Mouse (Mus musculus) liver, embryonic 15.5 days (tissue): ENCODE results near the gene Ifitm10. TPM values are rescaled to one million over a fixed set of nuclear protein-coding genes. Genes with fewer than 3 reads are reported as not detected.

Experiments used
- ATAC-seq: fragments of 200-750 bp; cut with Nextera tagmentation; 2 replicates; pipeline ENCODE4 v1.8.0; 2017; ENCODE audit warnings: moderate number of reproducible peaks, mild to moderate bottlenecking, moderate library complexity; ENCODE audit not compliant: insufficient read depth
- H3K27ac ChIP-seq: fragments of 300-500 bp; sonication (generic); replicated peaks from 2 replicates; pipeline ENCODE4 v1.5.1; 2015; ENCODE audit warnings: mild to moderate bottlenecking, inconsistent platforms
- H3K27me3 ChIP-seq: fragments of 300-500 bp; sonication (generic); 2 replicates; pipeline ENCODE4 v1.6.1; 2015; ENCODE audit warnings: mild to moderate bottlenecking, inconsistent platforms
- H3K36me3 ChIP-seq: fragments of 300-500 bp; sonication (generic); replicated peaks from 2 replicates; pipeline ENCODE4 v1.6.1; 2015; ENCODE audit warnings: moderate library complexity, mild to moderate bottlenecking, inconsistent platforms
- H3K4me1 ChIP-seq: fragments of 300-500 bp; sonication (generic); replicated peaks from 2 replicates; pipeline ENCODE4 v1.6.1; 2015; ENCODE audit warnings: inconsistent platforms
- H3K4me2 ChIP-seq: fragments of 300-500 bp; sonication (generic); 2 replicates; pipeline ENCODE4 v1.6.1; 2015; ENCODE audit warnings: moderate library complexity, mild to moderate bottlenecking, inconsistent platforms
- H3K4me3 ChIP-seq: fragments of 300-500 bp; sonication (generic); replicated peaks from 2 replicates; pipeline ENCODE4 v1.5.1; 2015; ENCODE audit warnings: mild to moderate bottlenecking, inconsistent platforms
- H3K9ac ChIP-seq: fragments of 300-500 bp; sonication (generic); 2 replicates; pipeline ENCODE4 v1.6.1; 2015; ENCODE audit warnings: moderate library complexity, mild to moderate bottlenecking, inconsistent platforms
- H3K9me3 ChIP-seq: fragments of 300-500 bp; sonication (generic); replicated peaks from 2 replicates; pipeline ENCODE4 v1.6.1; 2016; ENCODE audit warnings: inconsistent platforms
- WGBS: fragments of 180-500 bp; shearing (Covaris S2); methylation state at CpG from one replicate; pipeline ENCODE4 v1.1.7; 2015; ENCODE audit warnings: mixed read lengths; ENCODE audit not compliant: insufficient replicate concordance; 5-methylcytosine and 5-hydroxymethylcytosine counted together
- polyA plus RNA-seq: library from polyadenylated mRNA; unstranded; fragments of >200 nt; fragmentation: Nextera tagmentation; extraction: Ambion mirVana; gene quantifications from 2 replicates; pipeline ENCODE4 v1.2.1, GENCODE M21; 2015

Gene Ifitm10
- polyA plus RNA-seq, 1 experiment from 2014 or later: 2.1 TPM

- Histone ChIP-seq H3K9ac (no peak overlapping the region), H3K27me3 (0 out of 2 replicates have a peak, but pooled peaks cover 4% of the 10 kb centered on the region), H3K4me1 (peaks cover 97% of the 10 kb centered on the region), H3K36me3 (peaks cover 99% of the 10 kb centered on the region), H3K9me3 (no peaks in the 10 kb centered on the region), H3K4me2 (no peak overlapping the region), H3K27ac (peak overlapping the region; percentile 92), H3K4me3 (no peak overlapping the region)
- WGBS: 79% methylated on average over 6 of the region's 6 CpGs
- ATAC-seq: no peak
These were observed 5.6 kb upstream of the Ifitm10 start for GRCm38 (mm10) chr7:142379186-142379585.

GRCm38 (mm10) chr7:142377233-142377925, 3.8 kb upstream of the Ifitm10 start:
- peak; percentile 78 for ATAC-seq
- WGBS: 26% methylated on average over 14 of the region's 14 CpGs
- Histone ChIP-seq H3K27me3 (peaks cover 20% of the 10 kb centered on the region), H3K36me3 (peaks cover 81% of the 10 kb centered on the region), H3K4me3 (peak overlapping the region; percentile 21), H3K4me2 (peak overlapping the region; percentile 65), H3K4me1 (peaks cover 84% of the 10 kb centered on the region), H3K9ac (peak overlapping the region; percentile 48), H3K27ac (peak overlapping the region; percentile 92), H3K9me3 (no peaks in the 10 kb centered on the region)

- no peak overlapping the region for H3K4me2 ChIP-seq
- H3K9ac ChIP-seq: no peak overlapping the region; the same call in 1 of the 2 replicates
- peaks cover 33% of the 10 kb centered on the region for H3K27me3 ChIP-seq
- H3K4me3 ChIP-seq: no peak overlapping the region
- peak overlapping the region; percentile 92 for H3K27ac ChIP-seq
- H3K4me1 ChIP-seq: peaks cover 84% of the 10 kb centered on the region
- 78% methylated on average over 4 of the region's 4 CpGs for WGBS
- peaks cover 68% of the 10 kb centered on the region for H3K36me3 ChIP-seq
- ATAC-seq: no peak
- no peaks in the 10 kb centered on the region for H3K9me3 ChIP-seq
These were observed 2.5 kb upstream of the Ifitm10 start for GRCm38 (mm10) chr7:142376096-142376495.

GRCm38 (mm10) chr7:142375261-142375724, 1.7 kb upstream of the Ifitm10 start:
- WGBS: 80% methylated on average over 6 of the region's 6 CpGs

GRCm38 (mm10) chr7:142374413-142375015, 961 bp upstream of the Ifitm10 start:
- peaks cover 49% of the 10 kb centered on the region for H3K27me3 ChIP-seq
- peak overlapping the region; percentile 14; the same call in 1 of the 2 replicates for H3K27ac ChIP-seq
- ATAC-seq: no peak
- 75% methylated on average over 5 of the region's 5 CpGs for WGBS
- no peak overlapping the region for H3K9ac ChIP-seq
- peaks cover 69% of the 10 kb centered on the region for H3K4me1 ChIP-seq
- no peak overlapping the region for H3K4me3 ChIP-seq
- no peak overlapping the region for H3K4me2 ChIP-seq
- H3K9me3 ChIP-seq: no peaks in the 10 kb centered on the region
- peaks cover 52% of the 10 kb centered on the region for H3K36me3 ChIP-seq

More at GRCm38 (mm10) chr7:142375261-142375724, 1.7 kb upstream of the Ifitm10 start:
- H3K4me3 ChIP-seq: no peak overlapping the region
- no peak overlapping the region for H3K9ac ChIP-seq
- no peak for ATAC-seq
- no peaks in the 10 kb centered on the region for H3K9me3 ChIP-seq
- H3K36me3 ChIP-seq: peaks cover 60% of the 10 kb centered on the region
- H3K27me3 ChIP-seq: peaks cover 41% of the 10 kb centered on the region
- peaks cover 77% of the 10 kb centered on the region for H3K4me1 ChIP-seq
- H3K4me2 ChIP-seq: no peak overlapping the region
- peak overlapping the region; percentile 92 for H3K27ac ChIP-seq

GRCm38 (mm10) chr7:142373039-142373438, 514 bp downstream of the Ifitm10 start:
- H3K27ac ChIP-seq: no peak overlapping the region
- no peak overlapping the region for H3K9ac ChIP-seq
- H3K4me1 ChIP-seq: peaks cover 55% of the 10 kb centered on the region
- 0 out of 2 replicates have a peak overlapping the region, but pooled peaks have one; percentile 71 for H3K4me2 ChIP-seq
- WGBS: 67% methylated on average over 5 of the region's 5 CpGs
- ATAC-seq: no peak
- peaks cover 61% of the 10 kb centered on the region for H3K27me3 ChIP-seq
- H3K36me3 ChIP-seq: peaks cover 37% of the 10 kb centered on the region
- no peak overlapping the region for H3K4me3 ChIP-seq
- no peaks in the 10 kb centered on the region for H3K9me3 ChIP-seq

- Histone ChIP-seq H3K27ac (no peak overlapping the region), H3K4me1 (peaks cover 44% of the 10 kb centered on the region), H3K9ac (no peak overlapping the region; the same call in 1 of the 2 replicates), H3K4me3 (peak overlapping the region; percentile 50), H3K4me2 (peak overlapping the region; percentile 71), H3K27me3 (peaks cover 67% of the 10 kb centered on the region), H3K9me3 (no peaks in the 10 kb centered on the region), H3K36me3 (peaks cover 27% of the 10 kb centered on the region)
- WGBS: 3% methylated on average over 63 of the region's 64 CpGs
- ATAC-seq: no peak
These were observed 1.5 kb downstream of the Ifitm10 start for GRCm38 (mm10) chr7:142371768-142372661.

GRCm38 (mm10) chr7:142371398-142371767, 2.2 kb downstream of the Ifitm10 start:
- peak overlapping the region; percentile 71 for H3K4me2 ChIP-seq
- no peak overlapping the region for H3K27ac ChIP-seq
- no peak overlapping the region for H3K9ac ChIP-seq
- peaks cover 38% of the 10 kb centered on the region for H3K4me1 ChIP-seq
- peaks cover 71% of the 10 kb centered on the region for H3K27me3 ChIP-seq
- H3K36me3 ChIP-seq: peaks cover 21% of the 10 kb centered on the region
- WGBS: 31% methylated on average over 11 of the region's 11 CpGs
- H3K4me3 ChIP-seq: peak overlapping the region; percentile 50
- no peak for ATAC-seq
- no peaks in the 10 kb centered on the region for H3K9me3 ChIP-seq

GRCm38 (mm10) chr7:142370937-142371336, 2.6 kb downstream of the Ifitm10 start:
- peaks cover 34% of the 10 kb centered on the region for H3K4me1 ChIP-seq
- no peak overlapping the region for H3K27ac ChIP-seq
- ATAC-seq: no peak
- peaks cover 16% of the 10 kb centered on the region for H3K36me3 ChIP-seq
- H3K27me3 ChIP-seq: peaks cover 71% of the 10 kb centered on the region
- peak overlapping the region; percentile 71; the same call in 1 of the 2 replicates for H3K4me2 ChIP-seq
- 82% methylated on average over 18 of the region's 18 CpGs for WGBS
- H3K4me3 ChIP-seq: 0 out of 2 replicates have a peak overlapping the region, but pooled peaks have one; percentile 50
- H3K9ac ChIP-seq: no peak overlapping the region
- no peaks in the 10 kb centered on the region for H3K9me3 ChIP-seq

GRCm38 (mm10) chr7:142369820-142370219, 3.7 kb downstream of the Ifitm10 start:
- WGBS: 46% methylated on average over 6 of the region's 6 CpGs
- Histone ChIP-seq H3K9ac (no peak overlapping the region), H3K27ac (no peak overlapping the region), H3K4me1 (peaks cover 22% of the 10 kb centered on the region), H3K27me3 (peaks cover 71% of the 10 kb centered on the region), H3K4me2 (no peak overlapping the region), H3K36me3 (peaks cover 5% of the 10 kb centered on the region), H3K4me3 (no peak overlapping the region), H3K9me3 (no peaks in the 10 kb centered on the region)
- ATAC-seq: no peak
